12 mouse cellular contexts compared by ENCODE assay signal in the genomic region with DNA sequence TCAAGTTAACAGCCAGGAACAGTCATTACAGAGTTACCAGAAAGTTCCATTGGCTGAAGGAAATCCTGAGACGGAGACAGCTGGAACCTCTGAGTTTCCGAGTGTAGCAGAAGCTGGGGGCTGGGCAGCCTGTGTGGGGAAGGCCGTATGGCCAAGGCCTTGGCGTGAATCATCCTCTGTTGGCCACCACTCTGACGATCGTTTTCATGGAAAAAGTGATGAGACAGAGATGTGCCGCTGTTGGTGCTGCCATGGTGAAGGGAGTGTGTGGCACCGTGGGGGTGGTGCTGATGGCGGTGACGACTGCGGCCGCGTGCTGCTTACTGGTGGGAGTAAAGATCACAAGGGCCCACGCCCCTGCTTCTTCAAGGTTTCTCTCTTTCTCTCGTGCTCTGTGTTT. TPM values are rescaled to one million over a fixed set of nuclear protein-coding genes. Genes with fewer than 3 reads are reported as not detected.
DNase-seq lines count a peak whose midpoint lies in the region; ATAC-seq lines count a peak whose summit lies in the region.
"Had no signal": no experiment of that assay in that cellular context is flagged by ENCODE, and none has a peak within 500 bp of the region (broad histone marks: within the 10 kb centered on the region; RNA-seq: fewer than 3 reads in every experiment).

No protein-coding gene starts in this region.

- ATAC-seq in megakaryocyte, adult 5-6 weeks (ENCODE audit: poor library complexity, severe bottlenecking): no peak
- ATAC-seq: liver, embryonic 12.5 days had no signal

- DNase-seq in cerebellum, adult 8-10 months: peak; percentile 12
- no peak for DNase-seq in cerebellum, adult 18-20 months
- peak; percentile 11 for DNase-seq in layer of hippocampus, adult 9-11 months
- no peak for DNase-seq in layer of hippocampus, postnatal 14 days (ENCODE audit: low spot score in 2 of 2)
- peak; percentile 19 for DNase-seq in 3134 (ENCODE audit: extremely low read depth, insufficient read length, low spot score)
- DNase-seq in adrenal gland, postnatal 36 days: peak; percentile 92
- DNase-seq in spleen, postnatal 4 days (ENCODE audit: low spot score in 2 of 2): no peak
- DNase-seq: gastrocnemius, postnatal 10 days; kidney, adult 11 months; kidney, postnatal 4 days had no signal

RNA-seq across cellular contexts. Expression of a gene that starts 27.7 kb away (rescaled TPM):
- 10 to 100 TPM; 48.6 to 52.9 TPM for total RNA-seq in layer of hippocampus, postnatal 14 days (2021)
- 100 to 1,000 TPM; 171 to 180 TPM for total RNA-seq in adrenal gland, postnatal 36 days (2021)
- not detected in 2 replicates for total RNA-seq in megakaryocyte, adult 5-6 weeks (2015)
- not detected in 2 replicates for total RNA-seq in megakaryocyte, adult 5-6 weeks (2017)

RNA-seq across cellular contexts. Expression of a gene that starts 48.5 kb away (rescaled TPM):
- 100 to 1,000 TPM; 573 to 578 TPM for total RNA-seq in layer of hippocampus, postnatal 14 days (2021)
- total RNA-seq in adrenal gland, postnatal 36 days (2021): 100 to 1,000 TPM; 264 to 302 TPM
- 176 and 197 TPM in 2 replicates for total RNA-seq in megakaryocyte, adult 5-6 weeks (2015)
- total RNA-seq in megakaryocyte, adult 5-6 weeks (2017): 73.5 and 93.5 TPM in 2 replicates

Comparison
In these comparisons a context has a peak if more than half of its experiments do, and no peak if none do; other contexts are left out.
1. DNase-seq: peak in cerebellum, adult 8-10 months (single experiment), layer of hippocampus, adult 9-11 months (single experiment), 3134 (single experiment) and adrenal gland, postnatal 36 days (2 of 2); none in cerebellum, adult 18-20 months (0 of 2), layer of hippocampus, postnatal 14 days (0 of 2) and spleen, postnatal 4 days (0 of 2).
2. RNA of a gene that starts 27.7 kb away (total RNA-seq): 171 to 180 TPM in adrenal gland, postnatal 36 days and 48.6 to 52.9 TPM in layer of hippocampus, postnatal 14 days; not detected in megakaryocyte, adult 5-6 weeks; every median in the first group is over 10 times any median in the second.